Mouse (Mus musculus): ENCODE results near the gene Tango2. TPM values are rescaled to one million over a fixed set of nuclear protein-coding genes. Genes with fewer than 3 reads are reported as not detected.

The Tango2 gene
- polyA plus RNA-seq, 1 experiment from 2014 or later, result 52.1 TPM

DNA sequence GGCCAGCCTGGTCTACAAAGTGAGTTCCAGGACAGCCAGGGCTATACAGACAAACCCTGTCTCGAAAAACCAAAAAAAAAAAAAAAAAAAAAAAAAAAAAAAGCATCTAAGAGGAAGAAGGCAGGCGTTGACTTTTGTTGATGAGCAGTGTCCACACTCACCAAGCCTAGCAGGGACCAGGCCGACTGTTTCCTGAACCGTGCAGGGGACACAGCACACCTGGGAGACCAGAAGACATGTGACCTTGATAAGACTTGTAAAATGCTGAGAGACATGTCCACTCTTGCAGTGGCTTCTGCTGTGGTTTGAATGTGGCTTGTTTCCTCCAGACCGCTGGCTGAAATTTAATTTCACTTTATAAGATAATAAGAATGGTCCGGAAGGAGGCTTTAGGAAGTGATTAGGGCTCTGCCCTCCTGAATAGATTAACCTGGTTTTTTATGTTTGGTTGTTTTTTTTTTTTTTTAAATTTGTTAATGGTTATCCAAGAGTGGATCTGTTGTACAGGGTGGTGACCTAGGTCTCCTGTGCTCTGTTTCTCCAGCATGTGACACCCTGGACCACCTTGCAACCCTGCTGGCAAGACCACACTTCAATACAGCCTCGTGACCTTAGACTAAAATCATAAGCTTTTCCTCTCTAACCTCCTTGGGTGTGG, 28.5 kb upstream of the Tango2 start:
- peaks cover 14% of the 10 kb centered on the region for H3K4me1 ChIP-seq (ENCODE audit: control insufficient read depth, low read depth, low read length)
- no peak overlapping the region for H3K9ac ChIP-seq (ENCODE audit: low read depth, low read length)
- no peaks in the 10 kb centered on the region for H3K36me3 ChIP-seq (ENCODE audit: control insufficient read depth, insufficient read depth)
- H3K27ac ChIP-seq (ENCODE audit: low read length), result peak overlapping the region; percentile 3; the same call in 1 of the 2 replicates
- H3K4me2 ChIP-seq (ENCODE audit: low read depth, low read length), result no peak overlapping the region
- ATAC-seq (ENCODE audit: low read depth), result no peak
- H3K4me3 ChIP-seq (ENCODE audit: low read depth, low read length), result no peak overlapping the region
- H3K9me3 ChIP-seq (replicated peaks; ENCODE audit: control insufficient read depth, low read length), result no peaks in the 10 kb centered on the region
- H3K27me3 ChIP-seq (ENCODE audit: control insufficient read depth, insufficient read depth, low read depth, low read length), result no peaks in the 10 kb centered on the region
- 34% methylated on average over 7 of the region's 7 CpGs for WGBS (ENCODE audit: insufficient replicate concordance)

DNA sequence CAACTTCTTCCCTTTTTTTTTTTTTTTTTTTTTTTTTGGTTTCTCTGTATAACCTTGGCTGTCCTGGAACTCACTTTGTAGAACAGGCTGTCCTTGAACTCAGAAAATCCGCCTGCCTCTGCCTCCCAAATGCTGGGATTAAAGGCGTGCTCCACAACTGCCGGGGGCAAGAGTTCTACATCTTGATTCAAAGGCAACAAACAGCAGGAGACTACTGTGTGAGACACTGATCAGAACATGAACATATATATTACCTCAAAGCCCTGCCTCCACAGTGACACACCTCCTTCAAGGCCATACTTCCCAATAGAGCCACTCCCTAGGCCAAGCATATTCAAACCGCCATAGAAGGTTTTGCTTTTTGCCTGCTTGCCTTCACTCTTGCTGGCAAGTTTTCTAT, 25.7 kb upstream of the Tango2 start:
- H3K27ac ChIP-seq (ENCODE audit: low read length), result no peak overlapping the region
- H3K36me3 ChIP-seq (ENCODE audit: control insufficient read depth, insufficient read depth), result no peaks in the 10 kb centered on the region
- no peak overlapping the region for H3K9ac ChIP-seq (ENCODE audit: low read depth, low read length)
- WGBS (ENCODE audit: insufficient replicate concordance), result 80% methylated on average over 4 of the region's 4 CpGs
- no peaks in the 10 kb centered on the region for H3K27me3 ChIP-seq (ENCODE audit: control insufficient read depth, insufficient read depth, low read depth, low read length)
- no peak overlapping the region for H3K4me2 ChIP-seq (ENCODE audit: low read depth, low read length)
- peaks cover 19% of the 10 kb centered on the region for H3K4me1 ChIP-seq (ENCODE audit: control insufficient read depth, low read depth, low read length)
- no peak for ATAC-seq (ENCODE audit: low read depth)
- no peaks in the 10 kb centered on the region for H3K9me3 ChIP-seq (replicated peaks; ENCODE audit: control insufficient read depth, low read length)
- no peak overlapping the region for H3K4me3 ChIP-seq (ENCODE audit: low read depth, low read length)

DNA sequence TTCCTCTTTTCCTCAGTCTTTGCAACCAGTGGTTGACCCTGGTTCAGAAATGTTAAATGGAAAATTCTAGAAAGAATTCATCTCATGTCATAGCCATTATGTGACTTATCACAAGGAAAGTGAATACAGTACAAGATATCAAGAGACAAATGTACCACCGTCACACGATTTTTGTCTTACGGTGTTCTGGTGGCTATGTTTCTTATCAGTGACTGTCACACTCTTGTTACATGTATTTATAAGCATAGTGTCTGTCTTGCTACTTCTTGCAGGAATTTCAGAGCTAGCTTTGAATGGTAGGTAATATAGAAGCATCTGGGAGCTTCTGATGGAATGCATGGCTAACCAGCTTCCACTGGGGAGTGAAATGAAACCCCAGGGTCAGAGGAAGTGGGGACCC, 22.3 kb upstream of the Tango2 start:
- Histone ChIP-seq H3K4me1 (ENCODE audit: control insufficient read depth, low read depth, low read length) (peaks cover 5% of the 10 kb centered on the region), H3K9ac (ENCODE audit: low read depth, low read length) (no peak overlapping the region)
- peak; percentile 76 for ATAC-seq (ENCODE audit: low read depth)

DNA sequence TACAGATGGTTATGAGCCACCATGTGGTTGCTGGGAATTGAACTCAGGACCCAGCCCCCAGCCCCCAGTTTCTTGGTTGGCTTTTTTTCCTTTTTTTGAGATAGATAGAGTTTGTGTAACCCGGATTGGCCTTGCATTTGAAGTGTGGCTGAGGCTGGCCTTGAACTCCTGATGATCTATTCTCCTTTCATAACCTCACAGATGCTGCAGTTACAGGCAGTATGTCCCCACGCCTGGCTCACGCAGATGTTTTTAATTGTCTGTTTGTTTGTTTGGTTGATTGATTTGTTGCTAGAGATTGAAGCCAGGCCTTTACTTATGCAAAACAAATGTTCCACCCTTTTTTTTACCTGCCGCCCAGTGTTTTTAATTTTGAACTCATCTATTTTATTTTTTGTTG, 18.9 kb upstream of the Tango2 start:
- Histone ChIP-seq H3K4me1 (ENCODE audit: control insufficient read depth, low read depth, low read length) (peaks cover 5% of the 10 kb centered on the region), H3K4me2 (ENCODE audit: low read depth, low read length) (no peak overlapping the region), H3K27me3 (ENCODE audit: control insufficient read depth, insufficient read depth, low read depth, low read length) (no peaks in the 10 kb centered on the region), H3K4me3 (ENCODE audit: low read depth, low read length) (no peak overlapping the region), H3K9me3 (replicated peaks; ENCODE audit: control insufficient read depth, low read length) (no peaks in the 10 kb centered on the region), H3K36me3 (ENCODE audit: control insufficient read depth, insufficient read depth) (no peaks in the 10 kb centered on the region), H3K9ac (ENCODE audit: low read depth, low read length) (no peak overlapping the region), H3K27ac (ENCODE audit: low read length) (no peak overlapping the region)
- WGBS (ENCODE audit: insufficient replicate concordance), result 84% methylated on average over 4 of the region's 4 CpGs
- ATAC-seq (ENCODE audit: low read depth), result no peak

More for the DNA sequence above, 22.3 kb upstream of the Tango2 start:
- H3K27ac ChIP-seq (ENCODE audit: low read length), result no peak overlapping the region
- whole genome bisulfite sequencing (ENCODE audit: insufficient replicate concordance), result 25% methylated on average over 3 of the region's 3 CpGs
- no peaks in the 10 kb centered on the region for H3K9me3 ChIP-seq (replicated peaks; ENCODE audit: control insufficient read depth, low read length)
- no peaks in the 10 kb centered on the region for H3K36me3 ChIP-seq (ENCODE audit: control insufficient read depth, insufficient read depth)
- no peaks in the 10 kb centered on the region for H3K27me3 ChIP-seq (ENCODE audit: control insufficient read depth, insufficient read depth, low read depth, low read length)
- no peak overlapping the region for H3K4me3 ChIP-seq (ENCODE audit: low read depth, low read length)
- 0 out of 2 replicates have a peak overlapping the region, but pooled peaks have one; percentile 2 for H3K4me2 ChIP-seq (ENCODE audit: low read depth, low read length)

DNA sequence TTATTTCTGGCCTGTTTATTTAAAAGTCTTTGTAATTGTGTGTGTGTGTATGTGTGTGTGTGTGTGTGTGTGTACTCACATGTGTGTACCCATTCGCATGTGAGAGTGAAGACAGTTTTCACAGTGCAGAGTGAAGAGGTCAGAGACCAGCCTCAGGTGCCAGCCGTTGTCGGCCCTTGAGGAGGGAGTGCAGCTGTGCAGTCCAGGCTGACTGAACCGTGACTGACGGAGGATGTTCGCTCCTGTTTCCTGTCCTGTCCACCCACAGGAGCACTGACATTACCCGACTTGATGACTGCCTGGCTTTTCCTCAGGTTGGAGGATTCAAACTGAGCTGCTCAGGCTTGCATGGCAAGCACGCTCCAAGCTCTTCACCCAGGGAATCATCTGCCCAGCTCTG, 15.0 kb upstream of the Tango2 start:
- no peak overlapping the region for H3K27ac ChIP-seq (ENCODE audit: low read length)
- H3K4me3 ChIP-seq (ENCODE audit: low read depth, low read length), result no peak overlapping the region
- no peaks in the 10 kb centered on the region for H3K36me3 ChIP-seq (ENCODE audit: control insufficient read depth, insufficient read depth)
- WGBS (ENCODE audit: insufficient replicate concordance), result 66% methylated on average over 8 of the region's 8 CpGs
- ATAC-seq (ENCODE audit: low read depth), result no peak
- no peak overlapping the region for H3K9ac ChIP-seq (ENCODE audit: low read depth, low read length)
- no peaks in the 10 kb centered on the region for H3K27me3 ChIP-seq (ENCODE audit: control insufficient read depth, insufficient read depth, low read depth, low read length)
- no peaks in the 10 kb centered on the region for H3K9me3 ChIP-seq (replicated peaks; ENCODE audit: control insufficient read depth, low read length)
- no peak overlapping the region for H3K4me2 ChIP-seq (ENCODE audit: low read depth, low read length)
- H3K4me1 ChIP-seq (ENCODE audit: control insufficient read depth, low read depth, low read length), result no peaks in the 10 kb centered on the region

DNA sequence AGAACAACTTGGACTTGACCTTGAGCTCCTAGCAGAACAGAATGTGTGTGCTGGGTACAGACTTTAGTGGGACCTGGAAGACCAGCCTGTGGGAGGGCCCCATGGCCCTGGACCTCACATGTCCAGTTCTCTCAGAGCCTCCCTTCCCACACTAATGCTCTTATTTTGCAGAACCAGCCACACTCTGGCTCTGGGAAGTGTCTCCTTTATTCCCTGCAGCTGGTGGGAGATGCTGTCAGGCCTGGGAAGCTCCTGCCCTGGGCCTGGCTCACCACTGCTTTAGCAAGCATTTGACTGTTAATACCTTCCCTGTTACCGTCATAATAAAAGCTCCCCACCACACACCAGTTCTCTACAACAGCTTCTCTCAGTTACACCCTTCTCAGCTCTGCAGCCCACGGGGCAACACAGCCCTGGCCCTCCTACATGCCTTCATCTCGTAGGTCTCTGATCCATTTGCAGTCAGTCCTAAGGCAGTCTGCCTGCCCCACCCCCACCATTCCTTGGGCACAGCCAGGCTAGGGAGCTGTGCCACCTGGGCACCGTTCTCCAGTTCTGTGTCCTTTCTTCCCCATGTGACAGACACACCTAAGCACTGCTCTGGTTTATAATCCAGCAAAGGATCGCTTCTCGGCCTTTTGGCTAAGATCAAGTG, 12.4 kb upstream of the Tango2 start:
- Histone ChIP-seq H3K9me3 (replicated peaks; ENCODE audit: control insufficient read depth, low read length) (no peaks in the 10 kb centered on the region), H3K36me3 (ENCODE audit: control insufficient read depth, insufficient read depth) (no peaks in the 10 kb centered on the region), H3K27ac (ENCODE audit: low read length) (no peak overlapping the region), H3K27me3 (ENCODE audit: control insufficient read depth, insufficient read depth, low read depth, low read length) (no peaks in the 10 kb centered on the region), H3K4me3 (ENCODE audit: low read depth, low read length) (no peak overlapping the region), H3K4me1 (ENCODE audit: control insufficient read depth, low read depth, low read length) (no peaks in the 10 kb centered on the region), H3K9ac (ENCODE audit: low read depth, low read length) (no peak overlapping the region), H3K4me2 (ENCODE audit: low read depth, low read length) (no peak overlapping the region)
- WGBS (ENCODE audit: insufficient replicate concordance), result 73% methylated on average over 6 of the region's 6 CpGs
- ATAC-seq (ENCODE audit: low read depth), result no peak

DNA sequence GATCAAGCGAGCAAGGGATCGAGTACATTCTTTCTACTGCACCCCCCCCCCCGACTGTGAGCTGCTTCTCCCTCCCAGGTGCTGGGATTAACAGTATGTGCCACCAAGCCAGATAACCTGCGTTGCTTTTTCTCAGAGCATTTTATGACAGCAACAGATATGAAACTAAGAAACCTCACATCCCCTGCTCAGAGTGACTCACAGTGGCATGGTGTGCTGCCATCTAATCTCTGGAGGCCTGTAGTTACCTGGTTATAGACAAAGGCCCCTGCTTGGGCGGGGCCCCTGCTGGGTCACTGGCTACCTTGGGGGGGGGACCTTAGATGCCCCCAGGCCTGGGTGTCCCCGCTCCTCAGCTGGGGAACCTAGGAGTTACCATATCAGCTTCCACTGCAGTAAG, 10.1 kb upstream of the Tango2 start:
- no peak overlapping the region for H3K27ac ChIP-seq (ENCODE audit: low read length)
- H3K36me3 ChIP-seq (ENCODE audit: control insufficient read depth, insufficient read depth), result no peaks in the 10 kb centered on the region
- H3K9me3 ChIP-seq (replicated peaks; ENCODE audit: control insufficient read depth, low read length), result no peaks in the 10 kb centered on the region
- no peak overlapping the region for H3K4me2 ChIP-seq (ENCODE audit: low read depth, low read length)
- no peak overlapping the region for H3K4me3 ChIP-seq (ENCODE audit: low read depth, low read length)
- ATAC-seq (ENCODE audit: low read depth), result no peak
- H3K4me1 ChIP-seq (ENCODE audit: control insufficient read depth, low read depth, low read length), result peaks cover 10% of the 10 kb centered on the region
- H3K9ac ChIP-seq (ENCODE audit: low read depth, low read length), result no peak overlapping the region
- H3K27me3 ChIP-seq (ENCODE audit: control insufficient read depth, insufficient read depth, low read depth, low read length), result no peaks in the 10 kb centered on the region
- WGBS (ENCODE audit: insufficient replicate concordance), result 64% methylated on average over 6 of the region's 6 CpGs

DNA sequence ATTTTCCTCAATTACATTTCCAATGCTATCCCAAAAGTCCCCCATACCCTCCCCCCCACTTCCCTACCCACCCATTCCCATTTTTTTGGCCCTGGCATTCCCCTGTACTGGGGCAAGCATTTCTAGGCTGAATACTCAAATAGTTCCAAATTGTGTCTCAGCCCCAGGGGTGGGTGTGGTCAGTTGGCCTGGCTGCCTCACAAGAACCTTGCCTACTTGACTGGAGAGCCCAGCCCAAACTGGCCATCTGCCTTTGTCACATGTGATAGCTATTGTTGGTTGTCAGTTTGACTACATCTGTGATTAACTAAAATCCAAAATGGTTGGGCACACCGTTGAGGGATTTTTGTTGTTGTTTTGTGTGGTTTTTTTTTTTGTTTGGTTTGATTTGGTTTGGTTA, 9.1 kb upstream of the Tango2 start:
- peaks cover 20% of the 10 kb centered on the region for H3K4me1 ChIP-seq (ENCODE audit: control insufficient read depth, low read depth, low read length)
- H3K4me2 ChIP-seq (ENCODE audit: low read depth, low read length), result no peak overlapping the region
- no peak overlapping the region for H3K27ac ChIP-seq (ENCODE audit: low read length)
- 74% methylated on average over 1 of the region's 1 CpGs for WGBS (ENCODE audit: insufficient replicate concordance)
- no peaks in the 10 kb centered on the region for H3K36me3 ChIP-seq (ENCODE audit: control insufficient read depth, insufficient read depth)
- H3K27me3 ChIP-seq (ENCODE audit: control insufficient read depth, insufficient read depth, low read depth, low read length), result no peaks in the 10 kb centered on the region
- H3K9me3 ChIP-seq (replicated peaks; ENCODE audit: control insufficient read depth, low read length), result no peaks in the 10 kb centered on the region
- H3K9ac ChIP-seq (ENCODE audit: low read depth, low read length), result no peak overlapping the region
- ATAC-seq (ENCODE audit: low read depth), result no peak
- H3K4me3 ChIP-seq (ENCODE audit: low read depth, low read length), result no peak overlapping the region

DNA sequence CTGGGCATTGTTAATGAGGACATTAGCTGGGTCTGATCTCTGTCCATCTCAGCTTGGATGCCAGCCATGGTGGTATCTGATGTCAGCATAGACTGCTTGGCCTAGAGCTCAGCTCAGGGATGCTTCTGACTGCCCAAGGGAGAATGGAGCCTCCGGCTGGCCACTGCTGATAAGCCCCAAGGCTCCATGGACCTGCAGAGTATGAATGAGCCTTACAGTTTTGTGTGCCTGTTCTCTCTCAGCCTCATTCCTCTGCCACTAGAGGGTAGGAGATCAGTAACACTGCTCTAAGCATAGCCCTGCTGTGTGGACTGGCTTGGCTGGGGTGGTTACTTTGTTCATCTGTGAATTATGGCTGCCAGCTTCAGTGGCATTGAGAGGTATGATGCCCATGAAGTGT, 5.2 kb upstream of the Tango2 start:
- H3K36me3 ChIP-seq (ENCODE audit: control insufficient read depth, insufficient read depth), result no peaks in the 10 kb centered on the region
- peak; percentile 93 for ATAC-seq (ENCODE audit: low read depth)
- H3K9me3 ChIP-seq (replicated peaks; ENCODE audit: control insufficient read depth, low read length), result no peaks in the 10 kb centered on the region
- H3K27me3 ChIP-seq (ENCODE audit: control insufficient read depth, insufficient read depth, low read depth, low read length), result peaks cover 31% of the 10 kb centered on the region
- H3K9ac ChIP-seq (ENCODE audit: low read depth, low read length), result peak overlapping the region; percentile 23
- no peak overlapping the region for H3K4me3 ChIP-seq (ENCODE audit: low read depth, low read length)
- H3K4me2 ChIP-seq (ENCODE audit: low read depth, low read length), result no peak overlapping the region
- 10% methylated on average over 1 of the region's 1 CpGs for WGBS (ENCODE audit: insufficient replicate concordance)
- peak overlapping the region; percentile 59 for H3K27ac ChIP-seq (ENCODE audit: low read length)
- peaks cover 25% of the 10 kb centered on the region for H3K4me1 ChIP-seq (ENCODE audit: control insufficient read depth, low read depth, low read length)

Data from liver, embryonic 16.5 days (tissue).